Mouse (Mus musculus) thymus, adult 2 months (tissue): Measurements from ENCODE around the gene Nr4a1.

Experiments
- CTCF ChIP-seq: fragments of 200-500 bp; IDR thresholded peaks from 2 replicates; pipeline ENCODE4 v1.5.1; 2012; ENCODE audit warnings: mild to moderate bottlenecking, control low read depth, low read length, moderate library complexity, borderline replicate concordance; ENCODE audit not compliant: control insufficient read depth, poor library complexity, insufficient read depth; ENCODE audit errors: extremely low read depth
- POLR2A ChIP-seq: fragments of 200-500 bp; IDR thresholded peaks from 2 replicates; pipeline ENCODE4 v1.6.1; 2012; ENCODE audit warnings: mild to moderate bottlenecking, low read length, control low read depth, moderate library complexity; ENCODE audit not compliant: control insufficient read depth, poor library complexity, insufficient read depth; ENCODE audit errors: extremely low read depth

DNA sequence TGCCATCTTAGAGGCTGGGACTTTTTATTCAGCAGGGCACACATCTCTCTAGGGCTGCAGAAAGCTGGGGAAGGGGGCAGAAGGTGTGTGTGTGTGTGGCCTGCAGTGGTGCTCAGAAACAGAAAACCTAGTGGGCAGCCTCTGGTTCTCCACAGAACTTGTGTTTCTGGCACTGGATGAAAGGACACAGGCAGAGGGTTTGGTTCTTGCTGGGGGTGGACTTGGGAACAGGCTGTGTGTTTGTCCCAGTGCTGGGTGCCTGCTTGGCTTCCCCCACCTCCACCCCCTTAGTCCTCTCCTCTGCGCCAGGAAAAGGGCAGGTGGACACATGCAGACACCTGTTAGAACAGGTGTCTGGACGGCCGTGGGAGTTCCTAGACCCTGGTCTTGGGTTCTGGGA lies 17.0 kb downstream of the Nr4a1 start:
- TF ChIP-seq CTCF: no peak
- no peak for TF ChIP-seq POLR2A
